Mouse (Mus musculus): Measurements from ENCODE around the gene Lbp.
A peak's percentile ranks its signal among the peaks of the same experiment; 100 is the strongest.

Gene Lbp

DNA sequence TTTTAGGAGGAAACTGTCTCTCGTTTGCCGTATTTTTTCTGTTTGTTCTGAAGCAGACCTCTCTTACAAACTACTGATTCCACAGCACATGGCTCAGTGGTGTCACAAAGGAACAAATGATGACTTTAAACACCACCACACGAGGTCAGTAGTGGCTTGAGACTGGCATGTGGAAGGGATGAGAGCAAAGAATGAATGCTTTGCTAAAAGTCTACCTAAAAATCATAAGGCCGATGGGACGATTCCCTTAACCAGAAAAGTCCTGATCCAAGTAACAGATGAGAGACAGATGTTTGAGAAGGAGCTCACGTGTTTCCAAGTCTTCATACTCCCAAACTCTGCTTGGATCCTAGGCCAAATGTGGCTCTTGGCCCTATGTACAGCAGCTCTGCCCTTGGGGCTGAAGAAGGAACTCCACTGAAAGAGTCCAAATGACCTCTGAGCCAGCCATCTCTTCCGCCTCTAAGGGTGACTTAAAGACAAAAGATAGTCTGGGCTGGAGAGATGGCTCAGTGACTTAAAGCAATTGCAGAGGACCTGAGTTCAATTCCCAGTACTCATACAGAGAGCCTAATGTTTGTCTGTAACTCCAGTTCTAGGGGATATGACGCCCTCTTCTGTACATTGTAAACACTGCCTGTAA lies 55.5 kb downstream of the Lbp start:
- DNase-seq (ENCODE audit: low spot score), result no peak

DNA sequence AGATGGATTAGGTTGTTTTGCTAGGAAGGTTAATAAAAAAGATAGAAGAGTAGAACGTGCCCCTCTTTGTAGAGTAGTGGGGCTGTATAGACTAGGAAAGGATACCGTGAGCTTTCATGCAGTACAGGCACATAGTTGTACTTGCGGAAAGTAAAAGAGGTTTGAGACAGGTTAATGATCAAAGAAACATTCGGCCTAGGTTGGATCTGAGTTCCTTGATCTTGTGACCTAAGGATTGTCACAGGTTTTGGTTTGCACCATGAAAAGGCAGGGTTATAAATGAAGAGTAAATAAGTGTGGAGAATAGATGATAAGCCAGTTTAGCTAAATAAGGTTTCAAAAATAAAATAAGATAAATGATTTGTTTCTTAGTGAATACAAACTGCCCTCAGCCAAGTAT lies 57.9 kb downstream of the Lbp start:
- no peak for DNase-seq (ENCODE audit: low spot score)

DNA sequence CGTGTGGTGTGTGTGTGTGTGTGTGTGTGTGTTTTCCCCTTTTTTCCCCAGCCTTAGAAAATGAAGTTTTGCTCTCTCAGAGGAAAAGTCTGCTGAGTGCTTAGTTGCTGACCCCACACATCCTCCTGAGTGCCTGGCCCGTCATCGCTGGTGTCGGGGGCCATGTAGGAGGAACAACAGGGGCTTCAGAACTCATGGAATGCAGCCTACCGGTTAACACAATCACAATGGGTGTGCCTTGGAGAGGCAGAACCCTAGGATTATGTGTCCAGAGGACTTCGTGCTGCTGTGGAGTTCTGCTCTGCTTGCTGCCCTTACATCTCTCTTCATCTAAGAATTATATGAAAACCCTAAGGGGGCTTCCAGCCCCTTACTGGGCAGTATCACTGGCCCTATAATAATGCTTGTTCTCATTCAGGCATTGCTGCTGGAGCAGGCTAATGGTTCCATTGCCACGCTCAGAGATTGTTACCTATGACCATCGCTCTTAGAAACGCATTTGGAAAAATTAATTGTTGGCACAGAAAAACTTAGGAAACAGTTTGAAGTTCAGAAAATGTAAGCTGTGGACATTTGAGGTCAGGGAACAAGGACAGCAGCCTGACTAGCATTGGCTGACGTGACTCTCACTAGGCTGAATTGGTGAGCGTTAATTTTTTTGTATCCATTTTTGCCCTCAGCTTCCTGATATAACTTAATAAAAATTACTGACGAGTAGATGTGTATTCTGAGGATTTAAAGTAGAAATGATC lies 59.0 kb downstream of the Lbp start:
- no peak for DNase-seq (ENCODE audit: low spot score)

DNA sequence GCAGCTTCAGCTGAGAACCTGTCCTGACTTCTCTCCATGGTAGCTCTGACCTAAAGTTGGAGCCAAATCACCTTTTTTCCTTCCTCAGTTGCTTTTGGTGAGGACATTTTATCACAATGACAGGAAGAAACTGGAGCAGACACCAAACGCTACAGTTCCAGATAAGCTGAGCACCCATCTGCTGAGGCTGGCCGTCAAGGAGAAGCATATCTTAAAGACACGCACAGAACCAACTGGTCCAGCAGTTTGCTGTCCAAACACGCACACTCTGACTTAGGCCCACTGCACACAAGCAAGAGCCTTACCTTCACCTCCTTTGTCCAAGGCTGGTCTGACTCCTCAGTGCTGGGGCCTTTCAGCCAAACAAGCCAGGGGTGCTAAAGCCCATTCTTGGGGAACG lies 61.4 kb downstream of the Lbp start:
- DNase-seq (ENCODE audit: low spot score), result no peak

DNA sequence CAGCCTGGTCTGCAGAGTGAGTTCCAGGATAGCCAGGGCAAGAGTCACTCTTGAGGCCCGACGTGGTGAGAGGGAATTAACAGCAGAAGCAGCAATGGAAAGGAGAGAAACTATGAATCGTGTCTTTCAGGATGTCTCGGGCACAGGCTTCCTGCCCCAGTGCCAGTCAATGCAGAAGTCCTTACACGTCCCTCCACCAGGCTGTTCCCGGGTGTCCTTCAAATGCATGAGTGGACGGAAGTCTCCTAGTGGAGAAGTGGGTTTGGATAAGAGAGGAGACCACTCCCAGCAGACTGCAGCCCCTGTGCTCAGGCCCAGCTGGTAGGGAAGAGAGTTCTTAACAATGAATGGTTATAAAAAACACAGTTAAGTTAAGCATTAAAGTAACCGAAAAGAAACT lies 62.0 kb downstream of the Lbp start:
- no peak for DNase-seq (ENCODE audit: low spot score)

DNA sequence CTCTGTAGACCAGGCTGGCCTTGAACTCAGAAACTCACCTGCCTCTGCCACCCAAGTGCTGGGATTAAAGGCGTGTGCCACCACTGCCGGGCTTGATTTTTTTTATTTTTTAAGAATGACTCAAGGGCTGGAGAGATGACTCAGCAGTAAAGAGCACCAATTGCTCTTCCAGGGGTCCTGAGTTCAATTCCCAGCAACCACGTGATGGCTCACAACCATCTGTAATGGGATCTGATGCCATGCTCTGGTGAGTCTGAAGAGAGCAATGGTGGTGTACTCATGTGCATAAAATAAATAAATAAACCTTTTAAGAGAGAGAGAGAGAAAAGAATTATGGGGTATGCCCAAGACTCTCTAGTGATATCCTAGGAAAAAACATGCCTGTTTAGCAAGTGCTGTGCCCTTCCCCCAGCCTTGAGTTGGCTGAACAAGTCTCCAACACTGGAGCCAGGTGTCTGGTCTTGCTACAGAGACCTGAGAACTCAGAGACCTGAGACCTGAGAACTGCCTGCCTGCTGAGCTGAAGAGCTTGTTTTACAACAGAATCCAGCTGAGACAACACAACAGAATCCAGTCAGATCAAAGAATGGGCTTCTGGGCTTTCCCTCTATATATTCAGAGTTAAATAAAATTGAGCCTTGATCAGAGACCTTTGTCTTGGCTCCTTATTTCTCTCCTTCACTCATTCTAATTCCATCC lies 63.3 kb downstream of the Lbp start:
- DNase-seq (ENCODE audit: low spot score), result no peak

DNA sequence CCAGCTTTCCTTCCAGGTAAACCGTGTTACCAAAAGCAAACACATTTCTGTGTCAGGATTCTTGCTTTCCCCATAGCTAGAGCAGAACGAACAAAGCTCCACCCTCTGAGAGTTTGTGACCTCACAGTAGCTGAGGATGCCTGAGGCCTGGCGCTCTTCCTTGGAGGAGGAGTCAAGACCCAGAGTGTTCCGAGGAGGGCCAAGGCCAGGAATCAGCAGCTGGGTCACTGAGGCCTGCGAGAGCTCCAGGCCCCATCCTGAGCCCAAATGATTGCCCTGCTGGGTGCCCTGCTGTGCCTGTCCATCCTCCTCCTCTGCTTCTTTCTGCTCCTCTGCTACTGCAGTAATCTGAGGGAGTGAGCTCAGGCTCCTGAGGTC lies 63.9 kb downstream of the Lbp start:
- no peak for DNase-seq (ENCODE audit: low spot score)

DNA sequence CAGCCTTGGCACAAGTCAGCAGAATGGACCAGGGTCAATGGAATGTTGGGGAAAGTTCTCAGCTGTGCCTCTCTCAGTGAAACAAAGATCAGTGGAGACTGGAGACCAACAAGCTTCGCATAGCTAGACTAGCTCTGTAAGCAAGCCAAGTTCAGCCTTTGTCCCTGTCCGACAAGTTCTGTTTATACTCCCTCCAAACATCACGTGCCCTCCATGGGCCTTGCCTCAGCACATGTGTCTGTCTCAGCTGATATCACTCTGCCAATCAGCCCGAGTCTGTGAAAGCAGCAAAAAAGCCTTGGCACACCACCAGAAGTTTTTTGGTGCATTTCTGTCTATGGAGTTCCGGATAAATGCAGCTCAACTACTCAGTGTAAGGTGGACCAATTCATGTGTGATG lies 66.8 kb downstream of the Lbp start:
- DNase-seq (ENCODE audit: low spot score), result peak; percentile 60

DNA sequence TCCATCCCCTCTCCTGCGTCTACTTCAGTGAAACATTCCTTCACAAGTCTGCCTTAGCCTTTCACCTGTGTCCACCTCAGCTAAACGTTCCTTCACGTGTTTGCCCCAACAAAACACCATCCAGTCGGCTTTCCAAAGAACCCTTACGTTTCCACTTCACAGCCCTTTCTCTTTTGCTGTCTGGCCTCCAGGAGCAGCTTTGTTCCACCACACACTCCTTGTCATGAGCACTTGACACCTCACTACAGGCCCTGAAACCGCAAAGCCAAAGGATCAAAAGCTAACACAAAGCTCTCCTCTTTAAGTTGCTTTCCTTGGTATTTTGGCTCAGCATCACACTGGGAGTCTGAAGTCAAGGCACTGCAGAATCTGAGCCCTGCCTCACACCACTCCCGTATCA lies 67.2 kb downstream of the Lbp start:
- no peak for DNase-seq (ENCODE audit: low spot score)

DNA sequence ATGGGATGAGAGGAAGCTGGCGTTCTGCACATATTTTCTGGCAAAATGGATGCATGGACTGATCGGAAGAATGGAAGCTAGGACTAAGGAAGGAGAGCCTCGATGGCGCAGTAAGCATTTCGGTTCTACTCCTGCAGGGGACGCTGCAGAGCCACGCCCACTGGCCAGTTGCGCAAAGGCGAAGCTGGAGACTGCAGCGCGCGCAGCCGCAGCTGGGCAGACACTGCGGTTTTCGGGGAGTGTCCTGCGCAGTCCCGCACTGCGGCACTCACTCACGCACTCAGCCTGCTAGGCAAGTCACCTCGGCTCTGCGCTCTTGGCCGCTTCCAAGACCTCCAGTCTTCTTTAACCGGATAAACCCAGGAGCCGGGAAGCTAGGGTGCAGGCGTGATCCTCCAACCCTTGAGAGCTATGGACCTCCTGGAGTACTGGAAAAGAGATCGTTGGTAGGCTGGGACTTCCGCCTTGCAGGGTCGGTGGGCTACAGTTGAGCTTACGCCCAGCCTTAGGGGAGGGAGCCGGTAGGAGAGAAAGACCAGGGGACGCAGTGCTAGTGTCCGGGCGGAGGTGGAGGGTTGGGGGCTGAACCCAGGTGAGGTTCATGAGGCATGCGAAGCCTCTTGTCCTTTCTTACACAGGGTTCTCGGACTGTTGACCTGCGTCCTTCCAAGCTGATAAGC lies 69.3 kb downstream of the Lbp start, which contains the start of gene Snhg11:
Gene Snhg11, plus strand, starts transcription at position 196 of the 680 bp plus-strand sequence.
- peak; percentile 48 for DNase-seq (ENCODE audit: low spot score)

DNA sequence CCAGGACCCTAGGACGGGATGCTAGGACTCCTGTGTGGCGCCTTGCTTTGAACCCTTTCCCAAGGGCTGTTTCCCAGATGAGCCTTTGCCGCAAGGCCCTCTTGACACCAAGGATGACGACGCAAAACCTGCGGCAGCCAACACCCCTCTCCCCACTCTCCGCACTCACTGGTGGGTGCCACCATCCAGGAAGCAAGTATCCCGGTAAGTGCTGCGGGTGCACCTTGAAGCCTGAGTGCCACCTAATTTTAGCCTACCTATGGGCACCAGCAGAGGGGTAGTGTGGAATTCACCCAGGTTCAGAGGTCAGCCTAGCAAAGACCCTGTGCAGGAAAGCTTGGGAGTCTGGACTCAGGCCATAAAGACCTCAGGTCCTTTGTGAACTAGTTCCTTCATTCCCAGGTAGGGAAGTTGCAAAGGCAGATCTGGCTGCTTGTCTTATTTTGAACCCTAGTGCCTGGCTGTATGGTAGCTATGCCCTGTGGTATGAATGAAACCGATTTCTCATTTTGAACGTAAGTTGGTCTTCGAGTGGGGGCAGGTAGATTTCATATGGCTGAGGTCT lies 69.9 kb downstream of the Lbp start:
- no peak for DNase-seq (ENCODE audit: low spot score)

DNA sequence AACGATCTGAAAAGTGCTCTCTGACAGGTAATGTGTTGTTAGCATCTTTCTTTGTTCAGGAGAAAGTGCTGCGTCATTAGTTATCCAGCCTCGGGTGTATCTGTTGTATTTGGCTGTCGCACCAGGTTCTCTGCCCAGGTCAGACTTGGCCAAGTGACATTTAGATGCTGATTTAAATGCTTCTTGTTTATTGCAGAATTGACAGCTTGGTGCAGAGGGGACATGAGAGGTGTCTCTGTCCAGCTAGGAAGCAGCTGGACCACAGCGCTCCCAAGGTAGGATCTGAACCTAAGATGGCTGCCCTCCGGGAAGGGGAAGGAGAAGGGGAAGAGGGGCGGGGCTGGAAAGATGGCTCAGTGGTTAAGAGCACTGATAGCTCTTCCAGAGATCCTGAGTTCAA lies 70.5 kb downstream of the Lbp start:
- no peak for DNase-seq (ENCODE audit: low spot score)

DNA sequence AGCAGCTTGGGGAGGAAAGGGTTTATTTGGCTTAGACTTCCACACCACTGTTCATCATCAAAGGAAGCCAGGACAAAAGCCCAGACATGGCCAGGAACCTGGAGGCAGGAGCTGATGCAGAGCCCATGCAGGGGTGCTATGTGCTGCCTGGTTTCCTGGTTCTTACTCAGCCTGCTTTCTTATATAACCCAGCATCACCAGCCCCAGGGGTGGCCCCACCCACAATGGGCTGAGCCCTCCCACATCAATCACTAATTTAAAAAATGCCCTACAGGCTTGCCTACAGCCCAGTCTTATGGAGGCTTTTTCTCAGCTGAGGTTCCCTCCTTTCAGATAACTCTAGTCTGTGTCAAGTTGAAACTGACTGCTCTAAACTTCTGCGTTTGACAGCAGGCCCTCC lies 71.5 kb downstream of the Lbp start:
- DNase-seq (ENCODE audit: low spot score), result no peak

DNA sequence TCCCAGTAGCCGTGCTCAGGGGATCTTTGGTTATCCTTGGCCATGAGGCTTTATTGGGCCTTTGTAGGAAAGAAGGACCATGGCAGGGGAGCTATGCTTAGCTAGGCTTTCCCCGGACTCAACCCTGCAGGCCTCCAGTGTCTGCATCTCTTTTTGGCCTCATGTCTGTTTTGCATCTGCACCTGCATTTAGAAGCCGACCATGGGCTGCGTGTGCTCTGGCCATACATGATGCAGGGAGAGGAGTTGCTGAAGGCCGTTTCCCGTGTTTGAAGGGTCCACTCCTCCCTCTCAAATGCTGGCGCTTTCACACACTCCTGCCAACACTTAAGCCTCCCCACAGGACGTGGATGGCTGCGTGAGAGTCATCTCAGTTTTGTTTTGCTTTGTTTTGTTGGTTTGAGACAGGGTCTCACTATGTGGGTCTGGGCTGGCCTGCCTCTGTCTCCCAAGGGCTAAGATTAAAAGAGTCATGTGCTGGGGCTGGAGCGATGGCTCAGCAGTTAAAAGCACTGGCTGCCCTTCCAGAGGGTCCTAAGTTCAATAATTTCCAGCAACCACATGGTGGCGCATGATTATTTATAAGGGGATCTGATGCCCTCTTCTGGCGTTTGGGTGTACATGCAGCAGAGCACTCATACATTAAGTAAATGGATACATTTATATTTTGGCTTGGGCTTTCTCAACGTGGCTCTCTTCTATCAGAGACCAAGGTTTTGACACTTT lies 73.2 kb downstream of the Lbp start:
- peak; percentile 69 for DNase-seq (ENCODE audit: low spot score)
